Mouse (Mus musculus): ENCODE data around the gene Odc1. TPM values are rescaled to one million over a fixed set of nuclear protein-coding genes. Genes with fewer than 3 reads are reported as not detected.
"Not testable (repeated sequence)": the region's sequence is repeated elsewhere in the genome, so short reads cannot be mapped to it uniquely, and the experiment has no call there.

Gene Odc1
- polyA plus RNA-seq, 1 experiment from 2014 or later = 144 TPM

DNA sequence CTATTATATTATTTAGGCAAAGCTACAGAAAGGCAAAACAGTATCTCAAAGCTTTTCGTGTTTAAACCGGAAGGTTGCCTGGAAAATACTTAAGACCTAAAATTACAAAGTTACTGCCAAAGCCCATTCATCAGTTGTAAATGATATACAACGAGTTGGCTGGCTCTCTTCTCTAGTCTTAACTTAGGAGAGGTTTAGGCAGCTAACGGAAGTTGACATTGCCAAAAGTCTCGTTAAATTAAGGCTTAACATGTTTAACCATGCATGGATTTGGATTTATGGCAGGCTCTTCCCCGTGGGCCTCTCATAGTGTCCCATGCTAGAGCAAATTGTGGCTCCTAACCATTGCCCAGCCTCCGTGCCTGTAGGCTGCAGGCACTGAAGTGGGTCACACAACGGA, 1.3 kb downstream of the Odc1 start:
- DNase-seq (ENCODE audit: low spot score) (no peak), ATAC-seq (ENCODE audit: low FRiP score) (no peak)
- 0 out of 2 replicates have a peak overlapping the region, but pooled peaks have one; percentile 89 for H3K27ac ChIP-seq
- H3K27me3 ChIP-seq (ENCODE audit: control insufficient read depth, insufficient read depth, low read length) = no peaks in the 10 kb centered on the region
- peaks cover 21% of the 10 kb centered on the region for H3K4me1 ChIP-seq (replicated peaks; ENCODE audit: control insufficient read depth, insufficient read depth, low read length)
- H3K4me2 ChIP-seq (replicated peaks) = peak overlapping the region; percentile 72
- peak overlapping the region; percentile 90 for H3K9ac ChIP-seq
- peaks cover 34% of the 10 kb centered on the region for H3K36me3 ChIP-seq (replicated peaks; ENCODE audit: control insufficient read depth, insufficient read depth)
- WGBS = 2% methylated on average over 8 of the region's 8 CpGs
- peak overlapping the region; percentile 94 for H3K4me3 ChIP-seq (replicated peaks; ENCODE audit: low read length)
- H3K9me3 ChIP-seq (ENCODE audit: control insufficient read depth, low read length) = no peaks in the 10 kb centered on the region

DNA sequence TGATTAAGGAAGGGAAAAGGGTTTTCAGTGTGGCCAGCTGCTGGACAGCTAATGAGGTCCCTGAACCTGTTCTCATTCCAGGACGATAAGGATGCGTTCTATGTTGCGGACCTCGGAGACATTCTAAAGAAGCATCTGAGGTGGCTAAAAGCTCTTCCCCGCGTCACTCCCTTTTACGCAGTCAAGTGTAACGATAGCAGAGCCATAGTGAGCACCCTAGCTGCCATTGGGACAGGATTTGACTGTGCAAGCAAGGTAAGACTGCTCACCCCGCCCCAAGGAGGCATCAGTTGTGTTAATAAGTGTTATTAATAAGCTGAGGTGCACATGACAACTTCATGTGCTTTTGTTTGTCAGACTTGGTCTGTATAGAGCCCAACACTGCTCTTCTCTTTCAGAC, 3.0 kb downstream of the Odc1 start:
- WGBS = 92% methylated on average over 9 of the region's 9 CpGs
- not testable (repeated sequence) for H3K27ac ChIP-seq; H3K4me3 ChIP-seq (replicated peaks; ENCODE audit: low read length); H3K9ac ChIP-seq; ATAC-seq (ENCODE audit: low FRiP score); DNase-seq (ENCODE audit: low spot score); H3K9me3 ChIP-seq (ENCODE audit: control insufficient read depth, low read length); H3K27me3 ChIP-seq (ENCODE audit: control insufficient read depth, insufficient read depth, low read length)
- Histone ChIP-seq H3K36me3 (replicated peaks; ENCODE audit: control insufficient read depth, insufficient read depth) (peaks cover 47% of the 10 kb centered on the region), H3K4me1 (replicated peaks; ENCODE audit: control insufficient read depth, insufficient read depth, low read length) (peaks cover 21% of the 10 kb centered on the region), H3K4me2 (replicated peaks) (peak overlapping the region; percentile 20; the same call in 1 of the 2 replicates)

DNA sequence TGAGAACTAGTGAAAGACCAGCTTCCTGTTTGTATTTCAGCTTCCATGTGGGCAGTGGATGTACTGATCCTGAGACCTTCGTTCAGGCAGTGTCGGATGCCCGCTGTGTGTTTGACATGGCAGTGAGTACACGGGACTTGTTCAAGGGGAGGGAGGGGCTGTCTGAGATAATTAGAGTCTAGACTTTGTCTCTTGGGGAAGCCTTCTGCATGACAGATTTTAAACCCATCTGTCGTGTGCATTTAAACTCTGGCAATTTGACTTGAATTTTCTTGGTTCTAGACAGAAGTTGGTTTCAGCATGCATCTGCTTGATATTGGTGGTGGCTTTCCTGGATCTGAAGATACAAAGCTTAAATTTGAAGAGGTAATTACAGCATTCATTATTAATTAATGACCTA, 3.9 kb downstream of the Odc1 start:
- Histone ChIP-seq H3K27ac (no peak overlapping the region), H3K27me3 (ENCODE audit: control insufficient read depth, insufficient read depth, low read length) (no peaks in the 10 kb centered on the region), H3K9ac (no peak overlapping the region), H3K4me1 (replicated peaks; ENCODE audit: control insufficient read depth, insufficient read depth, low read length) (peaks cover 21% of the 10 kb centered on the region), H3K9me3 (ENCODE audit: control insufficient read depth, low read length) (no peaks in the 10 kb centered on the region), H3K4me3 (replicated peaks; ENCODE audit: low read length) (no peak overlapping the region), H3K4me2 (replicated peaks) (no peak overlapping the region), H3K36me3 (replicated peaks; ENCODE audit: control insufficient read depth, insufficient read depth) (peaks cover 47% of the 10 kb centered on the region)
- WGBS = 24% methylated on average over 5 of the region's 5 CpGs
- DNase-seq (ENCODE audit: low spot score) (no peak), ATAC-seq (ENCODE audit: low FRiP score) (no peak)

DNA sequence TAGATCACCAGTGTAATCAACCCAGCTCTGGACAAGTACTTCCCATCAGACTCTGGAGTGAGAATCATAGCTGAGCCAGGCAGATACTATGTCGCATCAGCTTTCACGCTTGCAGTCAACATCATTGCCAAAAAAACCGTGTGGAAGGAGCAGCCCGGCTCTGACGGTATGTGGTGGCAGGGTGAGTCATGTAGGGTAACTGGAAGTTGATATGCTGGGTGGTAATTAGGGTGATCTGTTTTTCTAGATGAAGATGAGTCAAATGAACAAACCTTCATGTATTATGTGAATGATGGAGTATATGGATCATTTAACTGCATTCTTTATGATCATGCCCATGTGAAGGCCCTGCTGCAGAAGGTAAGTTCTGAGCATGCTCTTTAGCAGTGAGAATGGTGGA, 4.8 kb downstream of the Odc1 start:
- not testable (repeated sequence) for H3K4me2 ChIP-seq (replicated peaks); DNase-seq (ENCODE audit: low spot score); H3K9ac ChIP-seq; H3K27me3 ChIP-seq (ENCODE audit: control insufficient read depth, insufficient read depth, low read length); H3K27ac ChIP-seq; H3K9me3 ChIP-seq (ENCODE audit: control insufficient read depth, low read length); ATAC-seq (ENCODE audit: low FRiP score); H3K4me3 ChIP-seq (replicated peaks; ENCODE audit: low read length)
- Histone ChIP-seq H3K4me1 (replicated peaks; ENCODE audit: control insufficient read depth, insufficient read depth, low read length) (peaks cover 16% of the 10 kb centered on the region), H3K36me3 (replicated peaks; ENCODE audit: control insufficient read depth, insufficient read depth) (peaks cover 47% of the 10 kb centered on the region)
- 88% methylated on average over 5 of the region's 5 CpGs for WGBS

DNA sequence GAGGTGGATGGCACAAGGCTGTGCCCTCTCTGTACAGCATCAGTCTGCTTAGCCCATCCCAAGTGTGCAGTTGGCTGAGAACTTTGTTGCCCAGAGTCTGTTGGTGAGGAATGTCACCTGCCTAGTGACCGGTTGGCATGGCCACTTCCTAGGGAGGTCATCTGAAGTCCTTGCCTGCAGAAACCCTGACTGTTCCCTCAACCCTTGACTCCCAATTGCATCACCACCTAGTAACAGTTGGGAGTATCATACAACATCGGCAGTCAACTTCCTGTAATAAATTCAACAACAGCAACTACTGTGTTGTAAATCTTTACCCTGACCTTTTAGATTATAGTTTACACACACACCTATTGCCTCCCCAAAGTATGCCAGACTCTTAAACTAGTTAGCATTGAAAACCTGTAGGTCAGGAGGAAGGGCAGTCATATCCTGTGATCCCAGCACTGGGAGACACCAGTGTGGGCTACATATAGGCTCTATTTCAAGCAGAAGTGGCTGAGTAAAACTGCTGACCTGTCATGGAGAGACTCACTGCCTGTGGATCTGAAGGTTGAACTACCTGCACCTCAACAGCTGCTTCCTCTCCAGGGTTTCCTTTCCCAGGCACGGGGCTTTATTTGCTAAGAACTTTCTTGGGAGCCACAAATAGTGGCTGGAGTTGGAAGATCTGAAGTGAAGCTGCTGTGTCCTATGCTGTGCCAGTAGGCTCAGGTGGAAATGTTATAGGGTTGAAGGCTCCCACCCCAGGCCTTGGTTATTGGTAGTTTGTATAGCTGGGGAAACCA, 6.8 kb downstream of the Odc1 start:
- Histone ChIP-seq H3K4me1 (replicated peaks; ENCODE audit: control insufficient read depth, insufficient read depth, low read length) (peaks cover 13% of the 10 kb centered on the region), H3K9me3 (ENCODE audit: control insufficient read depth, low read length) (no peaks in the 10 kb centered on the region), H3K36me3 (replicated peaks; ENCODE audit: control insufficient read depth, insufficient read depth) (peaks cover 47% of the 10 kb centered on the region), H3K4me3 (replicated peaks; ENCODE audit: low read length) (no peak overlapping the region), H3K27me3 (ENCODE audit: control insufficient read depth, insufficient read depth, low read length) (no peaks in the 10 kb centered on the region), H3K9ac (no peak overlapping the region), H3K27ac (no peak overlapping the region), H3K4me2 (replicated peaks) (no peak overlapping the region)
- 80% methylated on average over 3 of the region's 3 CpGs for WGBS
- no peak for DNase-seq (ENCODE audit: low spot score)
- ATAC-seq (ENCODE audit: low FRiP score) = no peak

DNA sequence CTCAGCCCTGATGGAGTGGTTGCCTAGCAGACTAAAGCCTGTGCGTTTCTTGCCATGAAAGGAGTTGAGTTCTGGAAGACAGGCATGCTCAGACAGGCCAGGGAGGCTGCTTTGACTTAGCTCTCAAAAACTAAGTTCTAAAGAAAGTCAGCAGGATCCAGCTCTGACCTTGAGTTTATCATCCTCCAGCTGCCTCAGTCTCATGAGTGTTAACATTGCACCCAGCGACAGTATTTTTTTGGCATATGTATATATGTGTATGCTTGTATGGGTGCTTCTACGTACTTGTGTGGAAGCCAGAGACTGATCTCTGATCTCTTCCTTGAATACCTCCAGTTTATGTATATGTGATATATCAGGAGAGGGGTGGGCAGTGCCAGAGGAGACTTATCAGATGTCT, 7.8 kb downstream of the Odc1 start:
- DNase-seq (ENCODE audit: low spot score) (no peak), ATAC-seq (ENCODE audit: low FRiP score) (no peak)
- no peak overlapping the region for H3K4me2 ChIP-seq (replicated peaks)
- WGBS = 64% methylated on average over 3 of the region's 3 CpGs
- no peaks in the 10 kb centered on the region for H3K9me3 ChIP-seq (ENCODE audit: control insufficient read depth, low read length)
- H3K4me3 ChIP-seq (replicated peaks; ENCODE audit: low read length) = no peak overlapping the region
- 0 out of 2 replicates have a peak, but pooled peaks cover 13% of the 10 kb centered on the region for H3K4me1 ChIP-seq (replicated peaks; ENCODE audit: control insufficient read depth, insufficient read depth, low read length)
- peaks cover 45% of the 10 kb centered on the region for H3K36me3 ChIP-seq (replicated peaks; ENCODE audit: control insufficient read depth, insufficient read depth)
- no peaks in the 10 kb centered on the region for H3K27me3 ChIP-seq (ENCODE audit: control insufficient read depth, insufficient read depth, low read length)
- no peak overlapping the region for H3K27ac ChIP-seq
- no peak overlapping the region for H3K9ac ChIP-seq

GRCm38 (mm10) chr12:17552949-17553348, 8.4 kb downstream of the Odc1 start:
- H3K4me1 ChIP-seq (replicated peaks; ENCODE audit: control insufficient read depth, insufficient read depth, low read length) = peaks cover 17% of the 10 kb centered on the region; the same call in 1 of the 2 replicates
- 86% methylated on average over 2 of the region's 2 CpGs for WGBS
- peaks cover 39% of the 10 kb centered on the region for H3K36me3 ChIP-seq (replicated peaks; ENCODE audit: control insufficient read depth, insufficient read depth)
- H3K4me3 ChIP-seq (replicated peaks; ENCODE audit: low read length) = no peak overlapping the region
- H3K9ac ChIP-seq = no peak overlapping the region
- H3K27ac ChIP-seq = no peak overlapping the region
- ATAC-seq (ENCODE audit: low FRiP score) = no peak
- H3K4me2 ChIP-seq (replicated peaks) = no peak overlapping the region
- DNase-seq (ENCODE audit: low spot score) = no peak
- no peaks in the 10 kb centered on the region for H3K27me3 ChIP-seq (ENCODE audit: control insufficient read depth, insufficient read depth, low read length)
- H3K9me3 ChIP-seq (ENCODE audit: control insufficient read depth, low read length) = no peaks in the 10 kb centered on the region

GRCm38 (mm10) chr12:17553627-17554026, 9.0 kb downstream of the Odc1 start:
- no peak overlapping the region for H3K4me2 ChIP-seq (replicated peaks)
- no peak for ATAC-seq (ENCODE audit: low FRiP score)
- peaks cover 32% of the 10 kb centered on the region for H3K36me3 ChIP-seq (replicated peaks; ENCODE audit: control insufficient read depth, insufficient read depth)
- no peaks in the 10 kb centered on the region for H3K9me3 ChIP-seq (ENCODE audit: control insufficient read depth, low read length)
- peaks cover 22% of the 10 kb centered on the region; the same call in 1 of the 2 replicates for H3K4me1 ChIP-seq (replicated peaks; ENCODE audit: control insufficient read depth, insufficient read depth, low read length)
- 79% methylated on average over 5 of the region's 5 CpGs for WGBS
- H3K27me3 ChIP-seq (ENCODE audit: control insufficient read depth, insufficient read depth, low read length) = no peaks in the 10 kb centered on the region
- H3K9ac ChIP-seq = no peak overlapping the region
- H3K4me3 ChIP-seq (replicated peaks; ENCODE audit: low read length) = no peak overlapping the region
- no peak overlapping the region for H3K27ac ChIP-seq
- DNase-seq (ENCODE audit: low spot score) = no peak

GRCm38 (mm10) chr12:17554200-17554951, 9.8 kb downstream of the Odc1 start:
- Histone ChIP-seq H3K9me3 (ENCODE audit: control insufficient read depth, low read length) (no peaks in the 10 kb centered on the region), H3K9ac (no peak overlapping the region), H3K27me3 (ENCODE audit: control insufficient read depth, insufficient read depth, low read length) (no peaks in the 10 kb centered on the region), H3K4me1 (replicated peaks; ENCODE audit: control insufficient read depth, insufficient read depth, low read length) (peaks cover 22% of the 10 kb centered on the region; the same call in 1 of the 2 replicates), H3K36me3 (replicated peaks; ENCODE audit: control insufficient read depth, insufficient read depth) (peaks cover 25% of the 10 kb centered on the region), H3K4me2 (replicated peaks) (no peak overlapping the region), H3K4me3 (replicated peaks; ENCODE audit: low read length) (no peak overlapping the region), H3K27ac (no peak overlapping the region)
- WGBS = 37% methylated on average over 15 of the region's 15 CpGs
- peak; percentile 7; the same call in 1 of the 2 replicates for ATAC-seq (ENCODE audit: low FRiP score)
- DNase-seq (ENCODE audit: low spot score) = peak; percentile 90
